Mouse (Mus musculus) frontal cortex, postnatal 36 days (tissue): Measurements from ENCODE around the gene D8Ertd738e.

Source experiments
- DNase-seq, 2 experiments: peaks; one replicate each; pipeline ENCODE4 v3.0.0; 2022; ENCODE audit warnings: low spot score in 2 of 2

The D8Ertd738e gene

DNA sequence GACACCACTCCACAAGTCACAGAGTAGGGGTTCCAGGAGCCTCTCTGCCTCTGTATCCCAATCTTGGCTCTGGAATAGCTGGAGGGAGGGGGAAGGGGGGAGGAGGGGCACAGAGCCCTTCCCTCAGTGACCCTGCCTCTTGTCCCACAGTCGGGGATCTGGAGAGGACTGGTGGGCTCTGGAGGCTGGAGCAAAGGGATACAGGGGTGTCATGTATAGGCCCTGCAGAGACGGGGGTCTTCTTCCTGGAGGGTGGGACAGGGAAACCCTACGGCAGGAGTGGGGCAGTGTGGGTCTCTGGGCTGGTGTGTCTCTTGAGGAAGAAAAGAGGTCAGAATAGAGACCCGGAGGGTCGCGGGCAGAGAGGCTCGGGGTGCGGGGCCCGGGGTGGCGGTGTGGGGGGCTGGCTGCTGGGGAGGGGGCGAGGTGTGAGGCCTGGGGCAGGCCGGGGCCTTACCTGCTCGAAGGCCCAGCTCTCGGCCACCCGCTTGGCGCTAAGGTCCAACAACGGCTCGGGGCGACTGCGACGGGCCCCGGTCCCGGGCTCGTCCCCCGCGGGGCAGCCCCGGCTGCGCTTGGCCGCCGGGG, 13.0 kb downstream of the D8Ertd738e start:
- no peak for DNase-seq

DNA sequence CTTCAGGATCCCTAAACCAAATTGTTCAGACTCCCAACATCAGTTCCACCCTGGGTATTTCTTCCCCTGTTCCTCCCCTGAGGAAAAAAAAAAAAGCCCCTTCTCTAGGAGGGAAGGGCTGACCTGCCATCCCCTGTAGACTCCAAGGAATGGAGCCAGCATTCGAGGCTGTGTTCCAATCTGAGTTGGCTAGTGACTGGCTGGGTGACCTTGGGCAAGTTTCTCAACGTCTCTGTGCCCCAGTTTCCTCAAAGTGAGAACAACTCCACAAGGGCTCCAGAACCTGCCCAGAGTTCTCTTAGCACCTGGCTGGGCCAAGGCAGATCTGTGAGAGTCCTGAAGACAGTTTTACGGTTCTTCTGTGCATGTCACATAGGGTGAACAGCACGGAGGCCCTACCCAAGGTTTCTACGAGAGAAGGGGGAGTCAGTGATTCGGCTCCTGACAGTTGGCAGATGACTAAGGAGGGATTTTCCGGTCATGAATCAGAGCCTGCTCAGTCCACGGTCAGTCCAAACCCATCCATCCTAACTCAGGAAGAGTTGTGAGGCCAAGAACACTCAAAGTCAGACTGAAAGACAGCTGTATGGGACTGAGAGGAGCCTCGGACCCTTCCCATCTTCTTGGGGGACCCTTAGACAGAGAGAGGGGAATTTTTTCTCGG, 13.6 kb downstream of the D8Ertd738e start:
- no peak for DNase-seq

DNA sequence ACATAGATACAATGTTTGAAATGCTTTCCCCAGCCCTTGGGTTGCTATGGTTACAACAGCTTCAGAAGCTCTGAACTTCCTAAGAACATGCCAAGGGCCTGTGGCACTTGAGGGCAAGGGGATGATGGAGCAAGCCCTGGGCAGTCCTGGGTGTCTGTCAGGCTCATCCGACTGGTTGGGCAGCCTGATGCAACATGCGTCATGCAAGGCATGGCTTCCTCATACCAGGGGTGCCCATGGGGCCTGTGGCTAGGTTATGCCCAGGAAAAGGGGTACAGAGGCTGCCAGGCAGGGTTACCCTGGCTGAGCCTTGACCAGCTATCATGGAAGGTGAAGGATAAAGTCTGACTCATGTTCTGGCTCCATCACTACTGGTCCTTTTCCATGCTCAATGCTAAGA, 16.5 kb downstream of the D8Ertd738e start:
- DNase-seq: no peak

DNA sequence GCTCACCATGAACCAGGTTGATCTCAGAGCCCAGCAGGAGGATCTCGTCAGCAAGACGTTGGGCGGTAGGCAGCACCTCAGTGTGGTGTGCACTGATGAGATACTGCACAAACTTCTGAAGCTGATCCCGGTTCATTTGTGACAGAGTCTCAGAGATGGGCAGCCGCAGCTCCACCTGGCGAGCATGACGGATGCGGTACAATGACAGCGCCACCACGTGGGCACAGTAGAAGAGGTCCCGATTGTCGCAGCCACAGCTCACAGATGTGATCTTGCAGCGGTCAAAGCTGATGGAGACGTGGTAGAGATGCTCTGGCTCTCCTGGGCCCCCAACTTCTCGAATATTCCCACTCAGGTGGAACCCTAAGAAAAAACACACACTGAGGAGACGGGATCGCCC, 18.8 kb downstream of the D8Ertd738e start:
- DNase-seq: no peak

DNA sequence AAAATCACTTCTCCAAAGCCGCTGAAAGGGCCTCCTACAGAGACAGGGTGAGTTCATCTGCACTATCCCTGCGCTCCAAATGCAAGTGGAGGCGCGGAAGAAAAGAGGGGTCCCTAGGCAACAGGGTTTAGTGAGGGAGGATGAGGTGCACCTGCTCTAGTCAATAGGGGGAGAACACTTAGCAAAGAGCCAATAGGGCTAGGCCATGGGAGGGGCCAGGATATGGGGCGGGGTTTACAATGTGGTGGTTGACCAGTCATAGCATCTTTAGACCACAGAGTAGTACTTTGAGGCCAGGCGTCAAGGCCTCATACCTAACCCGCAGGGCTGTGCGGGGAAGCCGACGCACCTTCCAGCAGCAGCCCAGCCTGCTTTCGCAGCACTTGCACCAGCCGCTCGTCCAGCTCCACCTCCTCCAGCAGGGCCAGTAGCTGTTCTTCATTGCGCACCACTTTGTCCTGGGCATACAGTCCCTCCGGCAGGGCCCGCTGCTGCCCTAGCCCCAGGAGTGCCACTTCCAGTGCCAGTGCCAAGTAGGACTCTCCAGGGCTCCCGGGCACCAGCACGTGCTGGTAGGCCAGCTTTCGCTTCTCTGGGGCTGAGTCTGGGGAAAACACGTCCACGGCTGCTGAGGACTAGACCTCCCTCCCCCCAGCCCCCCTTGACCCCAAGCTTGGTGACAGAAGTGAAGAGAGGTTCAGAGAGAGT, 26.0 kb downstream of the D8Ertd738e start:
- no peak for DNase-seq

DNA sequence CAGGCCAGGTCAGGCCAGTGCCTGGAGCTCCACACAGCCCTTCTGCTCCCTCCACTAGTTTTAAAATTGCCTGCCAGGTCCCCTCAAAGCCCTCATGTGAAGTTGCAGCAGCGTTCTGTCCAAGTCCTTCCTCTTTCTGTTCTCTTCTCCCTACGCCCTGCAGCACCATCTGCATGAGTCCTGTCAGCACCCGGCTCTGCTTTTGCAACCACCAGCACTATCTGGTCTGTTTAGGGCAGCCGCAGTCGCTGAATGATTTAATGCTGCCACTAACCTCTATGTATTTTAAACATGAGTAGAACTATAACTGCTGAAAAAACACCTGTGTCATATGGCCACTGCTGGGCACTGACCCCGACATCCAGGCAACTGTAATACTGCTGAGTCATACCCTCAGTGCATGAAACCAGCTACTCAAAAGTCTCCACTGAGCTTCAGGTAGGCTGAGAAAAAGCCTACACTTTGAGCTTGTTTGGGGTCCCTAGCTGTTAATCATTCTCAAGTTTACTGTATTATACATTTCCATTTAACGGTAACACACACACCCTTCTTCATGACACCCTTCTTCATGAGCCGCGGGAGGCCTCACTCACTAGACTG, 26.9 kb downstream of the D8Ertd738e start:
- no peak for DNase-seq

DNA sequence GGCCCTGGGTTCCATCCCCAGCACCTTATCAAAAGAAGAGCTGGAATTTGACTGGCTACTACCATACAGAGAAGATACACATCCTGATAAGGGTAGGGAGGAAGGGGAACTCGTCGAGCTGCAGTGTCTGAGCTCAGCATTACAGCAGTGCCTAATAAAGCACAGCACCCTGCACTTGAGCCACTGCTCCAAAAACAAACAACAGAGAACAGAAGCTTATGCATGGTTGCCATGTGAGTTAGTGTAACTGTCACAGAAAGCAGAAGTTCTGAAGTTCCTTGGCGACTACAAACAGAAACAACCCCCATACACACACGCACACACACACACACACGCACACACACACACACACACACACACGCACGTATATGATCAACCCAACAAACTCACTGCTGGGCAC, 29.4 kb downstream of the D8Ertd738e start:
- DNase-seq: no peak

DNA sequence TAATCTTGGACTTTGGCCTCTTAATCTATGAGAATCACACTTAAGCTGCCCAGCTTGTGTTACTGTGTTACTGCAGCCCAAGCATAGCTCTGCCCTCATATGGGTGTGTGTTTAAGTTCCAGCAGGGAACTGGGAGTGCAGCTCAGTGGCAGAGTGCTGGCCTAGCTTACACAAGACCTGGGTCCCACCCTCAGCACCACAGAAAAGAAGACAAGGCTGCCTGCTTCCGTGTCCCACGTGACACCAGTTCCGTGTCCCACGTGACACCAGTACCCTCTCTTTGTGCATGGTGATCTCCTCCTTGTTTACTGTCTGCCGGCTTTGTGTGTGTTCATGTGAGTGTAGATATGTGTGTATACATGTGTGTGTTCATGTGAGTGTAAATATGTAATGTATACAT, 31.4 kb downstream of the D8Ertd738e start:
- no peak for DNase-seq

DNA sequence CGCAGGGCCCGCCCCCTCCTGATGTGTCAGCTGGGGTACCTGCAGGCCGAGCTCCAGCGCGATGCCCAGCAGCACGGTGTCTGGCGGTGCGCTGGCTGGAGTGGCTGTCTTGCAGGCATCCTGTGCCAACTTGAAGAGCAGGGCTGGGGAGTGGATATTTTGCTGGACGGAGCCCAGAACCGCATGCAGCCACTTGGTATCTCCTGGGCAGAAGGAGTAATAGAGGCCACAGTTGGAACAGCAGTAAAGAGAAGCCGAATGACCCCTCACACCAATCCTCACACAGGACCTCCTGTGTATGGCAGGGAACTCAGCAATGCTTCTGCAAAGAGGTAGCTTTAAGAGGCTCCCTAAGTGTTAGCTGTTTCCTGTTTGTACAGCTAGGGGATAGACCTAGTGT, 32.3 kb downstream of the D8Ertd738e start:
- DNase-seq: no peak

DNA sequence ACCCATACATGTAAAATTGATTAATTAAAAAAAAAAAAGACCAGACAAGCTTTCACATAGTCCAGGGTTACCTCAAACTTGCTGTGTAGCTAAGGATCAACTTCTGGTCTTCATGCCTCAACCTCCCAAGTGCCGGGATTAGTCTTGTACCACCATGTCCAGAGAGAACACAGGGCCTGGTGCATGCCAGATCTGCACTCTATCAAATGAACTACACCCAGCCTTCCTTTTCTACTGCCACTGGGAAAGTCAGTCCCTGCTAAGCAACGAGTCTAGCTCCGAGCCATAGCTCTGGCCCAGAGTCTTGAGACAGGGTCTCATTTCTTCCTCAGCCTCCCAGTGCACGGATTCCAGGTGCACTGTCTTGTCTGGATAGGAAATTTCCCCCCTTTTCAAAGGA, 36.2 kb downstream of the D8Ertd738e start:
- no peak for DNase-seq

DNA sequence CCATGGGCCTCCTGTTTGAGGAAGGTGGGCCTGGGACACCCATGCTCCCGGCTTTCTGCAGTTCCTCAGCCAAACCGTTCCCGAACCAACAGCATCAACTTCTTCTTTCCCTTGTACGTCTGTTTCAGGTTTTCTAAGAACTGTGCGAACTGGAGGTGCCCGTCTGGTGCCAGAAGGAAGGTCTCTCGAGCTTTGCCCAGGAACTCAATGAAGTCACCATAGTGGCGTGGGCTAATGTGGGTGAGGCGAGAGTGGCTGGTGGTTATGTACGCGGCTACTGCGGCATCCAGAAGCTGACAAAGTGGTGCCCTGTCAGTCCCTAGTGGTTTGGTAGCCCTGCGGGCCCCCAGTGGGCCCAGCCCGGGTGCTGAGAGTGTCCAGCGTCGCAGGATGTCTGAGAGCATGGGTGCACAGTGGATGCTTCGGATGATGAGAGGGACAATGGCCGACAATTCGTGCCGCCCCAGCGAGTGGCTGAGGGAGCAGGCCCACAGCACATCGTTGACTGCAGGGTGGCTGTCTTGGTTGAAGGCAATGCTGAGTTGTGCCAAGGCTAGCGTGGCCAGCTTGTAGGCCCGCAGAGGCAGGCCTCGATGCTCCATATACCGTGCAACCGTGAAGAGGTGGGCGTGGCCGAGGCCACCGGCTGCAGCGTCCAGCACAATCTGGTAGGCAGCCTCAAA, 37.5 kb downstream of the D8Ertd738e start:
- no peak for DNase-seq

DNA sequence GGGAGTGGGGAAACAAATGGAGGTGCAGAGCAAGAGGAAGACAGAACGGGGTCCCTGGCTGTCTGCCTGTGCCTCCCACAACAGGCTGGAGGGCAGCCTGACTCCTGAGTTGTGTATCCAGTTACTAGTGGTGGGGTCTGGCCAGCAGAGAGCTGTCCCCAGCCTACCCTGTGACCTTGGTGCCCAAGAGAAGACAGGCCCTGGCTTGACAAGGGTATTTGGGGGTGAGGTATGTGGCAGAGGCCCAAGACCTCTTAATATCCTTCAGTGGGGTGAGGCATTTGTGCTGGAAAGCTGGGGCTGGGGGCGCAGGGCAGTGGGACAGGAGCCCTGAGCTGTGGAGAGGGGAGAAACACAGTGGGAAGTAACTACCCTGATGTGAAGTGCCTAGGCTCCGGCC, 38.3 kb downstream of the D8Ertd738e start:
- no peak for DNase-seq

DNA sequence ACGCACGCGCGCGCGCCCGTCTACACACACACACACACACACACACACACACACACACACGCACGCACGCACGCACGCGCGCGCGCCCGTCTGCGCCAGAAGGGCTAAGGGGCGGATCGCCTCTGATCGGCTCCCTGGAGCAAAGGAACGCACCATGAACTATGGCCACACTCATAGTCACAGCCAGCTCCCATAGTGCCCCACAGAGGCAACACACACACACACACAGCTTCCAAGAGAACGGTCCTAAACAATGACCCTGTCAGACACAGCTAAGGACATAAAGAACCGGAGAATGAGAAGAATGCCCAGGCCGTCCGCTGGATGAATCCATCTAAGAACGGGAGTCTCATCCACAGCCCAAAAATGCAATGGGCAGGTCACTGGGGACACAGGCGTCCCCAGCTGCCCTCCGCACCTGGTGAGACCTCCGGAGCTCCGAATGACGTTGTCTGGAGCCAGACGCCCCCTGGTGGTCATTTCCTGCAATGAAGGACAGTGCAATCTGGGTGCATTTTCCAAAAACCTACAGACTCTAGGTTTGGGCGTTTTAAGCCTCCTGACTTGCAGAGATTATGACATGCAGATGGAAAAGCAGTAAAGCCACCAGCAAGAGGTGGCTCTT, 39.2 kb downstream of the D8Ertd738e start:
- peak; percentile 84 to 90 for DNase-seq

DNA sequence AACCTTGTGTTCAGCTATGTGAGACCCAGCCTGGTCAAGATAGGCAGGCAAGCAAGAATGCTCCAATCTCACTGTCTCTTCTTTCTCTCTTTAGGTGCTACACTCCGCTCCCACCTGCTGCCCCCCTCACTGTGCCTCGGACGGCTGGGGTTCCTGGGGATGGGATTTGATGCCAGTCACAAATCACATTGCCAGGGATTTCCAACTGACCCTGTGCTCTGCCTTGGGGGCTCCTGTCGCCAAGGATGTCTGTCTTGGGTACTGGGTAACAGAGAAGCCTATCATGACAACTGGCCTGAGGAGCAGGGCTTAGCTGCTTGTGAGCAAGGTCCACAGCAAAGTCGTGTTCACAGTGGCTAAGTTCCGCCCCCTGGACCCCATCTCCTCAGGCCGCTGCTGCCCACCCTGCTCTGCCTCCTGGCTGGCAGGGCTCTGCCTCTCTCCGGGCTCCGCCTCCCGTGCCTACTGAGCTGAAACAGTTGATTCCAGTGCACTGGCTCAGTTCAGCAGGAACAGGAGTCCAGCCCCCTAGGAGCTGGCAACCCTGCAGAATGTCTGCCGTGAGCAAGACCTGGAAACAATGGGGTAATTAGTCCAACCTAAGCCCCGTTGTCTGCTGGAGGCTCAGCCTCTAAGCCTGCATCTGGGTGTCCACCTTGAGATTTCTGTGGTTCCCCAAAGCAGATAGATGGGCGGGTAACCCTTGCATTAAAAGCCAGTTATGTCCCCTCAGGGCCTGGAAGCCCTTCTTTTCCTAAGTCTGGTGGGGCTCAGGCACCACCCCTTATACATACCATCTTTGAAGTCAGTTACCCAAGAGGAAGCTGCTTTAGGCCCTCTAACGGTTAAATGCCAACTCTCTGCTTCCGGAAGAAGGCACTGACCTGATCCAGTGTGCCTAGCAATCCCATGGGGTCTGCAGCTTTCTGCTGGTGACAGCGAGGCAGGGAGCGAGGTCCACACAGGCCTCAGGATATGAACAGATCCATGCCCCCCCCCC, 40.8 kb downstream of the D8Ertd738e start:
- DNase-seq: no peak

DNA sequence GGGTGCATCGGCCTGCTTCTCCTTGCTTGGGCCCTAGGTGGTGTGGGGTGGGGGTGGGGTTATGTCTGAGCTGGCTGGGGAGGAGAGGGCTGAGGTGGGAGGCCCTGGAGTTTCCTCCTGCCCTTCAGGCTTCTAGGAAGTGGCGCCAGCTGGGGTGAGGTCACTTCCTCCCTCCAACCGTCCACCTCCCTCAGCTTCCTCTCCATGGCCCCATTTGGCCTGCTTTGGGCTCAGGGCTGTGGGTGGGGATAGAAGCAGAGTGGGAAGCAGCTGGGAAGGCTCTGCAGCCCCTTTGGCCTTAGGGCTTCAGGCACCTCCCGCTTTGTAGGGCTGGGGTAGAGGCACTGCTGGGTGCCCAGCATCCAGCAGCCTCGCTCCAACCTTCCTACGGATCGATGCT, 41.7 kb downstream of the D8Ertd738e start:
- no peak for DNase-seq

DNA sequence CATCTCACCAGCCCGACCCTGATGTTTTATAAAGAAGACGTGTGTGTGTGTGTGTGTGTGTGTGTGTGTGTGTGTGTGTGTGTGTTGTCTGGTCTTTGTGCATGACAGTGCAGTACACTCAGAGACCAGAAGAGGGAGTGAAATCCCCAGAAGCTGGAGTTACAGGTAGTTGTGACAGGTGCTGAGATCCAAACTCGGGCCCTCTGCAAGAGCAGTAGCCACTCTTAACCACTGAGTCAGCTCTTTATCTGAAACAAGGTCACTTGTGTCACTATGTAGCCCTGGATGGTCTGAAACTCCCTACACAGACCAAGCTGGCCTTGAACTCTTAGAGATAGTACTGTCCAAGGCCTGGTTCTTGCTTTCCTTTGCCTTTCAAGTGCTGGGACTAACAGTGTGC, 42.9 kb downstream of the D8Ertd738e start:
- no peak for DNase-seq

DNA sequence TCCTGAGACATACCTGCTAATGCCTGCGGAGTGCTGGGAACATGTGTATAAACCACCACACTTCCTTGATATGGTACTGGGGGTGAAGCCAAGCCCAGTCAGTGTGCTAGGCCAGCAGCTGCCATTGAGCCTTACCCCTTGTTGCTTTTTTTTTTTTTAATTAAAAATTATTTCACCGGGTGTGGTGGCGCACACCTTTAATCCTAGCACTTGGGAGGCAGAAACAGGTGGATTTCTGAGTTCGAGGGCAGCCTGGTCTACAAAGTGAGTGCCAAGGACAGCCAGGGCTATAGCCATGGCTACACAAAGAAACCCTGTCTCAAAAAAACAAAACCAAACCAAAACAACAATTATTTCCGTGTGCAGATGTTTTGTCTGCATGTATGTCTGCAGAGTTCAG, 44.4 kb downstream of the D8Ertd738e start:
- DNase-seq: no peak

DNA sequence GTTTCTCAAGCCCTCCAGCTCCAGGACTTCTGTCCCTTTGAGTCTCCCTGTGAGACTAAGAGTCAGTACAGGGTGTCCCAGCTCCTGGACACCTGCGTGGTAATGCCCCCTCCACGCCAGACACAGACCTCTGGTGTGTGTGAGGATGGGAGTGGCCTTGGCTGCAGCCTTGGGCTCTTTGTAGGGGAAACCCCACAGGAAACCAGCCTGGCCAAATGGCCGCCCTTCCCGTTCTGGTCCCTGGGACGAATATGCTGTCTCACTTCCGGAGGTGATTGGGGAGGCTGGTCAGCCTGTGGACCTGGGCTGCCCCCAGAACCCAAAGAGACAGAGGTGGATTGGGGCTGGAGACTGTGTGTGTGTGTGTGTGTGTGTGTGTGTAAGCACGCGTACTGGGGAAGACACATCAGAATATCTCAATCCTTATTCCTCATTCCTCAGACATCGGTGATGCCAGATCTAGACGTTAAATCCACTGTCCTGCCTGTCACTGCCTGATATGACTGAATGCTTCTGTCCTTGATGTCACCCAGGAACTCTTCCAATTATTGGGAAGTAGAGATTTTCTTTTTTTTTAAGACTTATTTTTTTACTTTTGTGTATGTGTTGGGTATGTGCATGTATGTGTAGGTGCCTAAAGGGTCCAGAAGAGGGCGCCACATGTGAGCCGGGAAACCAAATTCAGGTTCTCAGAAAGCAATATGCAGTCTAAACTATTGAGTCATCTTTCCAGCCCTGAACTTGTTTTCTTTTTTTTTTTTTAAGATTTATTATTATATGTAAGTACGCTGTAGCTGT, 45.3 kb downstream of the D8Ertd738e start:
- DNase-seq: no peak
